Mouse (Mus musculus): Measurements from ENCODE around the gene Map7d1. TPM values are rescaled to one million over a fixed set of nuclear protein-coding genes. Genes with fewer than 3 reads are reported as not detected.
A peak's percentile ranks its signal among the peaks of the same experiment; 100 is the strongest.

Gene Map7d1
- polyA plus RNA-seq, 1 experiment from 2014 or later, result 60.9 TPM

- Histone ChIP-seq H3K4me3 (peak overlapping the region; percentile 90), H3K36me3 (replicated peaks) (0 out of 2 replicates have a peak, but pooled peaks cover 5% of the 10 kb centered on the region), H3K4me1 (peaks cover 66% of the 10 kb centered on the region), H3K9me3 (no peaks in the 10 kb centered on the region), H3K27ac (replicated peaks) (peak overlapping the region; percentile 91), H3K27me3 (replicated peaks; ENCODE audit: low read depth, poor library complexity, severe bottlenecking) (no peaks in the 10 kb centered on the region)
- DNase-seq (ENCODE audit: low spot score), result no peak
- WGBS, result 50% methylated on average over 7 of the region's 7 CpGs
Measured at GRCm38 (mm10) chr4:126261675-126262074, 5.5 kb upstream of the Map7d1 start.

GRCm38 (mm10) chr4:126261266-126261665, 5.1 kb upstream of the Map7d1 start:
- 0 out of 2 replicates have a peak, but pooled peaks cover 5% of the 10 kb centered on the region for H3K36me3 ChIP-seq (replicated peaks)
- no peak for DNase-seq (ENCODE audit: low spot score)
- peak overlapping the region; percentile 91 for H3K27ac ChIP-seq (replicated peaks)
- no peaks in the 10 kb centered on the region for H3K9me3 ChIP-seq
- no peaks in the 10 kb centered on the region for H3K27me3 ChIP-seq (replicated peaks; ENCODE audit: low read depth, poor library complexity, severe bottlenecking)
- H3K4me1 ChIP-seq, result peaks cover 68% of the 10 kb centered on the region
- H3K4me3 ChIP-seq, result peak overlapping the region; percentile 50
- 64% methylated on average over 6 of the region's 6 CpGs for WGBS

DNA sequence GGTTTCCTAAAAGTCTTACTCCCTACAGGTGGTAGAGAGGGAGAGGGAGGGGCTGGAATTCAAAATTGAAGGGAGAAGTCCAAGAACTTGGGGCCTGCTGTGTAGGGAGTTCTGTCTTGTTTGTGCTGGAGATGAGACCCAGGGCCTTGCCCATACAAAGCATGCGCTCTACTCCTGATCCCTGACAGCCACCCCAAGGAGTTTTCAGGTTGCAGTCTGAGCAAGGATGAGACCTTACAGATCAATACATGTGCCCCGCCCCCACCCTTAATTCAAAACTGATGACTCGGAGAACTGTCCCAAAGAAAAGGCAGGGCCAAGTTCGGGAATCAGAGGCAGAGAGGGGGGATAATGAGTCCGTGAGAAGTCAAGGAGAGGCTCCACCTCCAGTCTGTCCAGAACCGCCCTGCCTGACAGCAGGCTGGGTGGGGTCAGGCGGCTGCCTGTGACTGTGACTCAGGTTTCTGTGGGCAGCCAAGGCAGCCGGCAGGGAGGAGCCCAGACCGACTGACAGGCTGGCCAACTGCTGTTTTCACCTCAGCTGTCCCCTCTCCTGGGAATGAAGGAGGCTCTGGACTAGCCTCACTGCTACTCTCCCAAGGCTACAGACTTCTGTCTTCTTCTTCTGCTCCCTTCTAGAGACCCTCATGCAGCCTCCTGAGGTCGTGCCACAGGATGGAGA, 4.5 kb upstream of the Map7d1 start:
- H3K9me3 ChIP-seq, result no peaks in the 10 kb centered on the region
- no peaks in the 10 kb centered on the region for H3K27me3 ChIP-seq (replicated peaks; ENCODE audit: low read depth, poor library complexity, severe bottlenecking)
- 2% methylated on average over 10 of the region's 10 CpGs for WGBS
- peak; percentile 85 for DNase-seq (ENCODE audit: low spot score)
- 0 out of 2 replicates have a peak, but pooled peaks cover 5% of the 10 kb centered on the region for H3K36me3 ChIP-seq (replicated peaks)
- H3K4me1 ChIP-seq, result peaks cover 68% of the 10 kb centered on the region
- peak overlapping the region; percentile 50 for H3K4me3 ChIP-seq
- peak overlapping the region; percentile 91 for H3K27ac ChIP-seq (replicated peaks)

DNA sequence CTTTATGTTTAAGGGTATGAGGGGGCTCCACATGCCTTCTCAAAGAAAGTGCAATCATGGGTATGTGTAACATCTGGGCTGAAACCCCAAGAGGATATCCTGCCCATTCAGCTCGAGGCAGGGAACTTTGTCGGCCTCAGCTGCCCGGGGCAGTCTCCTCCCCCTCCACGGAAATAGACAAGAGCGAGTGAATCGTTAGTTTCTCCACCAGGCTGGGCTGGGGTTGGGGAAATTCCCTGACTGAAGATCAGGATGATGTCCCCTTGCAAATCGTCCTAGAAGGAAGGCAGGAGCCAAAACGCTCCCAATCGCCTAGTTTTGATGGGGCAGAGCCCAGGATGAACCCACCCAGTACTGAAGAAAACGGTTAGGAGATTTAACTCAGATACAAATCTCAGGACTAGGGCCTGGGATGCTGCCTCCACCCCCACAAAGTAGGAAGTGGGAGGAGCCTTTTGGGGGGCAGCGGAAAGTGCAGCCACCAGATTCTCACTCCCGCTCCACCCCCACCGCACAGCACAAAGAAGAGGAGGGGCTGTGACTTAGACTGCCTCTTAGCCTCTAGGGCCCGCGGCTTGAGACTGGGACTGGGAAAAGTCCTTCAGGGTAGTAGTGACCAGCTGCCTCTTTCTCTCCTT, 3.5 kb upstream of the Map7d1 start:
- no peaks in the 10 kb centered on the region for H3K9me3 ChIP-seq
- no peaks in the 10 kb centered on the region for H3K27me3 ChIP-seq (replicated peaks; ENCODE audit: low read depth, poor library complexity, severe bottlenecking)
- under 1% methylated on average over 15 of the region's 15 CpGs for WGBS
- H3K36me3 ChIP-seq (replicated peaks), result no peaks in the 10 kb centered on the region
- peak overlapping the region; percentile 50 for H3K4me3 ChIP-seq
- H3K27ac ChIP-seq (replicated peaks), result peak overlapping the region; percentile 91
- peaks cover 75% of the 10 kb centered on the region for H3K4me1 ChIP-seq
- DNase-seq (ENCODE audit: low spot score), result peak; percentile 90

GRCm38 (mm10) chr4:126259063-126259462, 2.9 kb upstream of the Map7d1 start:
- WGBS, result 20% methylated on average over 3 of the region's 3 CpGs
- Histone ChIP-seq H3K27ac (replicated peaks) (peak overlapping the region; percentile 91), H3K27me3 (replicated peaks; ENCODE audit: low read depth, poor library complexity, severe bottlenecking) (no peaks in the 10 kb centered on the region), H3K36me3 (replicated peaks) (no peaks in the 10 kb centered on the region), H3K4me3 (peak overlapping the region; percentile 50), H3K4me1 (peaks cover 81% of the 10 kb centered on the region), H3K9me3 (no peaks in the 10 kb centered on the region)
- DNase-seq (ENCODE audit: low spot score), result peak; percentile 35

GRCm38 (mm10) chr4:126256967-126257881, 1.1 kb upstream of the Map7d1 start:
- Histone ChIP-seq H3K4me1 (peaks cover 87% of the 10 kb centered on the region), H3K27me3 (replicated peaks; ENCODE audit: low read depth, poor library complexity, severe bottlenecking) (no peaks in the 10 kb centered on the region), H3K36me3 (replicated peaks) (peaks cover 8% of the 10 kb centered on the region), H3K27ac (replicated peaks) (peak overlapping the region; percentile 97), H3K4me3 (peak overlapping the region; percentile 92), H3K9me3 (no peaks in the 10 kb centered on the region)
- DNase-seq (ENCODE audit: low spot score), result peak; percentile 65
- 2% methylated on average over 26 of the region's 26 CpGs for WGBS

GRCm38 (mm10) chr4:126255113-126256001, 786 bp downstream of the Map7d1 start:
- Histone ChIP-seq H3K4me1 (peaks cover 87% of the 10 kb centered on the region), H3K27ac (replicated peaks) (peak overlapping the region; percentile 97), H3K4me3 (peak overlapping the region; percentile 92), H3K27me3 (replicated peaks; ENCODE audit: low read depth, poor library complexity, severe bottlenecking) (no peaks in the 10 kb centered on the region), H3K9me3 (no peaks in the 10 kb centered on the region), H3K36me3 (replicated peaks) (peaks cover 27% of the 10 kb centered on the region)
- under 1% methylated on average over 50 of the region's 50 CpGs for WGBS
- peak; percentile 73 for DNase-seq (ENCODE audit: low spot score)

DNA sequence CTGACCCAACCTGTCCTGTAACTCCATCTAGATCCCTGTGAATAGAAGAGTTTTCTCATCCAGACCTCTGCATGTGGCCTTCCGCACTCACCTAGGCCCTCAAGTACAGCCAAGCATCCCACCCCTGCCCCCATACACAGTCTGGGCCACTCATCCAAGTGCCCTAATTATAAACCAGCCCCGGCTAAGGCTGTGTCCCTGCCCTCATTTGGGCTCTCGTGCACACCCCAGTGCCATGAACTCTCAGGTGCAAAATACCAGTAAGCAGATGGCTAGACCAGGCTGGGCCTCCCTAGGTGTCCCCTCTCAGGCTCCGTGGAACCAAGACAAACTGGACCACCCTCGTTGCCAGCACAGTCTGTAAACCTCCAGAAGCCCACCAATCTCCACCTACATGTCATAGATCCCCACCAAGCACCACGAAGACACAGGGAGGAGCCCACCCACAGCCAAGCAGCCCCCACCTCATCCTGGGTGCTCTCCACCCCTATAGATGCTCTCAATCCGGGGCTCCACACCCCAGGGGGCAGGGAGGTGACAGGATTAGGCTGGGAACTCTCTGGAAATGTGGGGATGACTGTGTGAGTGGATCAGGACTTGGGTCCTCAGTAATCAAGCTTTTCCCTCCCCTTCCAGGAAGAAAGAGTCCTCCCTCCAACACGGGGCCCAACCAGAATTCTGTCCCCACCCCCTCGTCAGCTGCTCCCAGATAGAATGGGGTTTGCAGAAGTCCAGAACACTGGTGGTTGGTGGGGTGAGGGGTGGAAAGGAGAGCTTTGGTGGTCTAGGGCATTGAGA, 1.6 kb downstream of the Map7d1 start:
- peak; percentile 50 for DNase-seq (ENCODE audit: low spot score)
- peaks cover 82% of the 10 kb centered on the region for H3K4me1 ChIP-seq

GRCm38 (mm10) chr4:126253637-126254272, 2.4 kb downstream of the Map7d1 start:
- WGBS, result 82% methylated on average over 14 of the region's 14 CpGs
- H3K36me3 ChIP-seq (replicated peaks), result peaks cover 35% of the 10 kb centered on the region
- no peaks in the 10 kb centered on the region for H3K9me3 ChIP-seq
- peaks cover 80% of the 10 kb centered on the region for H3K4me1 ChIP-seq
- H3K27me3 ChIP-seq (replicated peaks; ENCODE audit: low read depth, poor library complexity, severe bottlenecking), result no peaks in the 10 kb centered on the region
- H3K27ac ChIP-seq (replicated peaks), result no peak overlapping the region
- no peak for DNase-seq (ENCODE audit: low spot score)
- H3K4me3 ChIP-seq, result peak overlapping the region; percentile 92

More for the DNA sequence above, 1.6 kb downstream of the Map7d1 start:
- Histone ChIP-seq H3K9me3 (no peaks in the 10 kb centered on the region), H3K27me3 (replicated peaks; ENCODE audit: low read depth, poor library complexity, severe bottlenecking) (no peaks in the 10 kb centered on the region), H3K4me3 (peak overlapping the region; percentile 92), H3K27ac (replicated peaks) (peak overlapping the region; percentile 97), H3K36me3 (replicated peaks) (peaks cover 34% of the 10 kb centered on the region)
- WGBS, result 21% methylated on average over 9 of the region's 9 CpGs

DNA sequence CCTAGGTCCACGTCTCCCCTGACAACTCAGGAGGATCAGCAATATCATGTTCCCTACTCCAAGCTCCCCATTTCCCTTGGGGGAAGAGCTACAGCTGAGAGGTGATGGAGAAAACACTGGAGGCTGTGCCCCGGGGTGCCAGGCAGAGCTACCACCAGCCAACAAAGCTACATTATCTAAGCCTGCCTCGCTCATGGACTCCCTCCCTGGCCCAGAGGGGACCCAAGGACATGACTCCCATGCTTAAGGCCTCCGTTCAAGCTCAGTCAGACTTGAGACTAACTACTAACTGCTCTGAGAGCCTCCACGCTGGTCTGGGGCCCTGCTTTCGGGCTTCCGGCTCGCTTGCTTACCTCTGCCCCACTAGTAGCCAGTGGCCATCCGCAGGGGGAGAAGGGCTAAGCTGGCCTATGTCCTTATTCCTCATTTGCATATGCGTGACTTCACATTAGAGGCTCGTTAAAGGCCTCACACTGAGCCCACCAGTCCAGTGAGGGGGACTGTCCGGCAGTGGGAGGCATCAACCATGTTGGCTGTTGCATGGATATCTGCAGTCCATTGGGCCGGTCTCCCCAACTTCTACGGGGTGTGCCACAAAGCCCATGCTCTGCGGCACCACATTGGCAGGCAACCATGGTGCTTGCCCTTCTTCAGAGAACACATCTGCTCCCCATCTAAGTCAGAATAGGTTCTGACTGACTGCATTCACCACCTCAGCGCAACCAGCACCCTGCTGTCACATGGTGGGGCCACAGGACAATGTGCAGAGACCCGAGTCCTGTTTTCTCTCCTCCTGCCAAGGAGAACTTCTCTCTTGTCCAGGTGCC, 3.5 kb downstream of the Map7d1 start:
- WGBS, result 70% methylated on average over 17 of the region's 17 CpGs
- DNase-seq (ENCODE audit: low spot score), result no peak
- Histone ChIP-seq H3K4me3 (peak overlapping the region; percentile 32; the same call in 1 of the 2 replicates), H3K9me3 (no peaks in the 10 kb centered on the region), H3K4me1 (peaks cover 81% of the 10 kb centered on the region), H3K27ac (replicated peaks) (0 out of 2 replicates have a peak overlapping the region, but pooled peaks have one; percentile 76), H3K27me3 (replicated peaks; ENCODE audit: low read depth, poor library complexity, severe bottlenecking) (no peaks in the 10 kb centered on the region), H3K36me3 (replicated peaks) (peaks cover 46% of the 10 kb centered on the region)

Data from embryonic facial prominence, embryonic 10.5 days (tissue).